Mouse (Mus musculus): ENCODE data around the gene 9130230L23Rik.

GRCm38 (mm10) chr5:65965771-65966279 is 38.3 kb downstream of the 9130230L23Rik start:
- TF ChIP-seq GATA1 (IDR thresholded peaks at IDR 0.05; ENCODE audit: low read length): no peak
- no peak for TF ChIP-seq TAL1 (IDR thresholded peaks at IDR 0.05; ENCODE audit: low read length)
